Mouse (Mus musculus): ENCODE data around the gene Itga4. TPM values are rescaled to one million over a fixed set of nuclear protein-coding genes. Genes with fewer than 3 reads are reported as not detected.
A peak's percentile ranks its signal among the peaks of the same experiment; 100 is the strongest.

Gene Itga4
- total RNA-seq, 1 experiment, result 1.2 TPM

DNA sequence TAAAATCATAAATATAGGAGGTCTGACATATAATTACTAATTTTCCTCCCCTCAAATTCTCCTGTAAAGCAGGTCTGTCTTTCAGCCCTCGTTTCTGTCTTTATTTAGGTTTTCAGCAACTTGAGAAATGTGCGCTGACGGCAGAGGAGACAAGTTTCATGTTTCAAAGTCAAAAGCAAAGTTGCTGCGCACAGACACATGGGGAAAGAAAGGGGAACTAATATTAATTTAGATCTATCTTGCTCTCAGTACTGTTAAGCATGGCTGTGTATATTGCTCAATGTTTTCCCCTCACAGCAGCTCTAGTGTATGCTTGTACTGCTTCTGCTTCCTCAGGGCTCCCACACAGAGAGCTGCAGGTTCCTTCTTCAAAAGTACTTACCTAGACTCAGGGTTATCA is 1.7 kb downstream of the Itga4 start:
- in situ Hi-C loops (cut with MboI; ENCODE audit: low sequenced_read_pairs in 2 of 2, unreplicated experiment in 2 of 2), result loop anchor here in 1 of 2 experiments (25.0 kb wide), 1 partner anchor 295 kb away; no protein-coding TSS in a partner anchor
- Histone ChIP-seq H3K9ac (ENCODE audit: insufficient read depth, low read depth, low read length, poor library complexity, severe bottlenecking) (no peak overlapping the region), H3K4me3 (ENCODE audit: insufficient read depth in 1 of 2, low read depth in 1 of 2, low read length in 2 of 2, poor library complexity in 1 of 2, severe bottlenecking in 1 of 2) (no peak overlapping the region), H3K27ac (ENCODE audit: insufficient read depth, low read depth, low read length, poor library complexity, severe bottlenecking) (no peak overlapping the region), H3K4me1 (ENCODE audit: control insufficient read depth in 2 of 2, insufficient read depth in 2 of 2, low read length in 2 of 2, poor library complexity in 1 of 2) (peaks cover 0 to 2% of the 10 kb centered on the region in 2 experiments; a peak in 1 of 4 replicates), H3K36me3 (ENCODE audit: control insufficient read depth, insufficient read depth, low read length, poor library complexity, severe bottlenecking) (no peaks in the 10 kb centered on the region), H3K9me3 (ENCODE audit: control insufficient read depth, insufficient read depth, low read depth, low read length) (no peaks in the 10 kb centered on the region)
- no peak for TF ChIP-seq ZNF384 (IDR thresholded peaks at IDR 0.05; ENCODE audit: low read depth, low read length)
- TF ChIP-seq CHD2 (IDR thresholded peaks at IDR 0.05; ENCODE audit: low read depth, low read length), result no peak
- no peak for TF ChIP-seq MAFK (IDR thresholded peaks at IDR 0.05; ENCODE audit: insufficient read depth, low read depth, low read length)
- no peak for TF ChIP-seq HCFC1 (IDR thresholded peaks at IDR 0.05; ENCODE audit: borderline replicate concordance, insufficient read depth, low read length)
- TF ChIP-seq ZC3H11A (IDR thresholded peaks at IDR 0.05; ENCODE audit: borderline replicate concordance, low read depth, low read length), result no peak
- DNase-seq (ENCODE audit: low read depth, low spot score), result no peak

DNA sequence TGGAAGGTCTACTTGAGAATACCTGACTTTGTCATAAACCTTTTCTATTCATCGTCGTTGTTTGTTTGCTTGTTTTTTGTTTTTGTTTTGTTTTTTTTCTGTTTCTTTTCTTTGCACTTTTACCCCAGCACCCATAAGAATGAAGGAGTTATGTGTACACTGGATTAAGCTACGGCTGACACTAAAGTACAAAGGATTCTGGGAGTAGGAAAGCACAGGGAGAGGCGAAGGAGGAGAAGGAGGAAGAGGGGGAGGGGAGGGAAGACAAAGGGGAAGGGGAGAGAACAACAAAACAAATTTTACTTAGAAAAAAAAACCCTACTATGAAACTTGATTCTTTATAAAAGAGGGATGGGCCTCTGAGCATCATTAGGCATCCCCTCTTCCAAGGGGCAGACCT is 2.2 kb downstream of the Itga4 start:
- Histone ChIP-seq H3K9ac (ENCODE audit: insufficient read depth, low read depth, low read length, poor library complexity, severe bottlenecking) (no peak overlapping the region), H3K9me3 (ENCODE audit: control insufficient read depth, insufficient read depth, low read depth, low read length) (no peaks in the 10 kb centered on the region), H3K4me3 (ENCODE audit: insufficient read depth in 1 of 2, low read depth in 1 of 2, low read length in 2 of 2, poor library complexity in 1 of 2, severe bottlenecking in 1 of 2) (no peak overlapping the region), H3K27ac (ENCODE audit: insufficient read depth, low read depth, low read length, poor library complexity, severe bottlenecking) (no peak overlapping the region), H3K4me1 (ENCODE audit: control insufficient read depth in 2 of 2, insufficient read depth in 2 of 2, low read length in 2 of 2, poor library complexity in 1 of 2) (peaks cover 0 to 2% of the 10 kb centered on the region in 2 experiments; a peak in 1 of 4 replicates), H3K36me3 (ENCODE audit: control insufficient read depth, insufficient read depth, low read length, poor library complexity, severe bottlenecking) (no peaks in the 10 kb centered on the region)
- in situ Hi-C loops (cut with MboI; ENCODE audit: low sequenced_read_pairs in 2 of 2, unreplicated experiment in 2 of 2), result loop anchor here in 1 of 2 experiments (25.0 kb wide), 1 partner anchor 295 kb away; no protein-coding TSS in a partner anchor
- DNase-seq (ENCODE audit: low read depth, low spot score), result no peak
- no peak for TF ChIP-seq MAFK (IDR thresholded peaks at IDR 0.05; ENCODE audit: insufficient read depth, low read depth, low read length)

DNA sequence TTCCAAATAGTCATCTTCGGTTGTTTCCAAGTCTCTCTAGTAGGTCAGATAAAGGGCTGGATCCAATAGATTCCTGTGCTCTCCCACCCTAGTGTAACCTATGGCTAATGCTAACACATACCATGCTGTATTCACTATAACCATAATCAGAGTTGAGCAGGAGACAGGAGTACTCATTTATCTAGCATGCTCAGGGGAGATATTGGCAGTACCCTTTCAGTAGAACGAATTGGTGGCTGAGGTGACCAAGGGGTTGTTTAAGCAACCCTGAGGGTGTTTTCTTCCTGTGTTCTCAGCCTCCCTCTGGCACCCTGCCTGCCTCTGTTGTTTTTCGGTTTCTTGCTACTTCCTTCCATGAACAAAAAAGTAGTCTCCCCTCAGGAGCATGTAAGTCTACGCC is 4.1 kb downstream of the Itga4 start:
- Histone ChIP-seq H3K4me1 (ENCODE audit: control insufficient read depth in 2 of 2, insufficient read depth in 2 of 2, low read length in 2 of 2, poor library complexity in 1 of 2) (peaks cover 0 to 2% of the 10 kb centered on the region in 2 experiments; a peak in 1 of 4 replicates), H3K4me3 (ENCODE audit: insufficient read depth in 1 of 2, low read depth in 1 of 2, low read length in 2 of 2, poor library complexity in 1 of 2, severe bottlenecking in 1 of 2) (no peak overlapping the region), H3K9me3 (ENCODE audit: control insufficient read depth, insufficient read depth, low read depth, low read length) (no peaks in the 10 kb centered on the region), H3K9ac (ENCODE audit: insufficient read depth, low read depth, low read length, poor library complexity, severe bottlenecking) (no peak overlapping the region), H3K27ac (ENCODE audit: insufficient read depth, low read depth, low read length, poor library complexity, severe bottlenecking) (no peak overlapping the region), H3K36me3 (ENCODE audit: control insufficient read depth, insufficient read depth, low read length, poor library complexity, severe bottlenecking) (no peaks in the 10 kb centered on the region)
- TF ChIP-seq ZC3H11A (IDR thresholded peaks at IDR 0.05; ENCODE audit: borderline replicate concordance, low read depth, low read length) (no peak), MAFK (IDR thresholded peaks at IDR 0.05; ENCODE audit: insufficient read depth, low read depth, low read length) (no peak), HCFC1 (IDR thresholded peaks at IDR 0.05; ENCODE audit: borderline replicate concordance, insufficient read depth, low read length) (no peak), ZNF384 (IDR thresholded peaks at IDR 0.05; ENCODE audit: low read depth, low read length) (no peak), CHD2 (IDR thresholded peaks at IDR 0.05; ENCODE audit: low read depth, low read length) (no peak)
- DNase-seq (ENCODE audit: low read depth, low spot score), result no peak
- in situ Hi-C loops (cut with MboI; ENCODE audit: low sequenced_read_pairs in 2 of 2, unreplicated experiment in 2 of 2), result loop anchor here in 1 of 2 experiments (25.0 kb wide), 1 partner anchor 297 kb away; no protein-coding TSS in a partner anchor

DNA sequence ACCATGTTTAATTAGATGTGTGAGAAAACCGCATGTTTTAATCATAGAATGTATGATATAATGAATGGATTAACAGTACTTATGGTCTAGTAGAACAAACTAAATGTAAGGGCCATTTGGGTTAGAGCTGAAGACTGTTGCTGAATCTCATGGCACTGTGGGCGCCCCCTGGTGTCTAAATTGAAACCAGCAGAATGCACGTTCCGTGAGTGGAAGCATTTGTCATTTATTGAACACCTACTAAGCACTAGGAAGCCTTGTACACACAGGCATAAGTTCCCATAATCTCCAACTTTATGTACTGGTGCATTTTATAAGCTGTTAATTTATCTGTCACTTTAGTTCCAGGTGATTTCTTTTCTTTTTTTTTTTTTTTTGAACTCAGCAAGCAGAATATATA is 10.4 kb downstream of the Itga4 start:
- H3K4me1 ChIP-seq (ENCODE audit: control insufficient read depth in 2 of 2, insufficient read depth in 2 of 2, low read length in 2 of 2, poor library complexity in 1 of 2), result no peaks in the 10 kb centered on the region
- no peaks in the 10 kb centered on the region for H3K36me3 ChIP-seq (ENCODE audit: control insufficient read depth, insufficient read depth, low read length, poor library complexity, severe bottlenecking)
- no peaks in the 10 kb centered on the region for H3K9me3 ChIP-seq (ENCODE audit: control insufficient read depth, insufficient read depth, low read depth, low read length)
- TF ChIP-seq ZNF384 (IDR thresholded peaks at IDR 0.05; ENCODE audit: low read depth, low read length), result no peak
- TF ChIP-seq ZC3H11A (IDR thresholded peaks at IDR 0.05; ENCODE audit: borderline replicate concordance, low read depth, low read length), result peak; percentile 45; the same call in 1 of the 2 replicates
- DNase-seq (ENCODE audit: low read depth, low spot score), result peak; percentile 47
- no peak overlapping the region for H3K27ac ChIP-seq (ENCODE audit: insufficient read depth, low read depth, low read length, poor library complexity, severe bottlenecking)
- H3K4me3 ChIP-seq (ENCODE audit: insufficient read depth in 1 of 2, low read depth in 1 of 2, low read length in 2 of 2, poor library complexity in 1 of 2, severe bottlenecking in 1 of 2), result no peak overlapping the region
- H3K9ac ChIP-seq (ENCODE audit: insufficient read depth, low read depth, low read length, poor library complexity, severe bottlenecking), result no peak overlapping the region
- in situ Hi-C loops (cut with MboI; ENCODE audit: low sequenced_read_pairs in 2 of 2, unreplicated experiment in 2 of 2), result loop anchor here in 1 of 2 experiments (25.0 kb wide), 1 partner anchor 303 kb away; no protein-coding TSS in a partner anchor

DNA sequence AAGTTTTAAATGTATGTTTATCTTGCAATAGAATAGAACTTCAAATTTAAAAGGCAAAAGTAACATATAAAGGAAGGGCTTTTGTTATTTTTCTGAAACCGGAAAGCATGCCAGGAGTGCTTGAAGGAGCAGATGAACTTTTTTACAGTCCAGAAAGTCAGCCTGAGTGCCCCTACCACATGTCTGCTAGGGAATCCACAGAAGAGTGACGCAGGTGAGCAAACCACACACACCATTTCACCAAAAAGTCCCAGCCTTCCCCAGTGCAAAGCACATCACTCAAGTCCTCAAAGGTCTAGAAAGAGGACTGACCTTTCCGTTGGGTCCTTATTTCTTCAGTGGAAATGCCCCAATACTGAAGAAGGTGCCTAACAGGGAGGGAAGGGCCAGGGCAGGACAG is 11.3 kb downstream of the Itga4 start:
- Histone ChIP-seq H3K27ac (ENCODE audit: insufficient read depth, low read depth, low read length, poor library complexity, severe bottlenecking) (no peak overlapping the region), H3K36me3 (ENCODE audit: control insufficient read depth, insufficient read depth, low read length, poor library complexity, severe bottlenecking) (no peaks in the 10 kb centered on the region), H3K9ac (ENCODE audit: insufficient read depth, low read depth, low read length, poor library complexity, severe bottlenecking) (no peak overlapping the region), H3K4me1 (ENCODE audit: control insufficient read depth in 2 of 2, insufficient read depth in 2 of 2, low read length in 2 of 2, poor library complexity in 1 of 2) (no peaks in the 10 kb centered on the region), H3K4me3 (ENCODE audit: insufficient read depth in 1 of 2, low read depth in 1 of 2, low read length in 2 of 2, poor library complexity in 1 of 2, severe bottlenecking in 1 of 2) (no peak overlapping the region), H3K9me3 (ENCODE audit: control insufficient read depth, insufficient read depth, low read depth, low read length) (no peaks in the 10 kb centered on the region)
- DNase-seq (ENCODE audit: low read depth, low spot score), result no peak
- in situ Hi-C loops (cut with MboI; ENCODE audit: low sequenced_read_pairs in 2 of 2, unreplicated experiment in 2 of 2), result loop anchor here in 1 of 2 experiments (25.0 kb wide), 1 partner anchor 304 kb away; no protein-coding TSS in a partner anchor
- TF ChIP-seq MAFK (IDR thresholded peaks at IDR 0.05; ENCODE audit: insufficient read depth, low read depth, low read length), result no peak
- no peak for TF ChIP-seq HCFC1 (IDR thresholded peaks at IDR 0.05; ENCODE audit: borderline replicate concordance, insufficient read depth, low read length)
- no peak for TF ChIP-seq ZNF384 (IDR thresholded peaks at IDR 0.05; ENCODE audit: low read depth, low read length)
- no peak for TF ChIP-seq CHD2 (IDR thresholded peaks at IDR 0.05; ENCODE audit: low read depth, low read length)
- TF ChIP-seq ZC3H11A (IDR thresholded peaks at IDR 0.05; ENCODE audit: borderline replicate concordance, low read depth, low read length), result no peak

Data from ES-E14 (cell line).